Mouse (Mus musculus) brown adipose tissue, adult 24 weeks (tissue): ENCODE measurements around the gene Srr. TPM values are rescaled to one million over a fixed set of nuclear protein-coding genes. Genes with fewer than 3 reads are reported as not detected.

Experiments
- H3K27ac ChIP-seq: fragments of 200-500 bp; replicated peaks from 2 replicates; pipeline ENCODE4 v1.5.1; 2012; ENCODE audit warnings: low read depth, mild to moderate bottlenecking, low read length
- H3K4me1 ChIP-seq: fragments of 200-500 bp; 2 replicates; pipeline ENCODE4 v1.6.1; 2012; ENCODE audit warnings: low read length, mixed read lengths; ENCODE audit not compliant: control insufficient read depth, insufficient read depth, insufficient read length
- H3K4me3 ChIP-seq: fragments of 200-500 bp; 2 replicates; pipeline ENCODE4 v1.5.1; 2012; ENCODE audit warnings: low read depth, mild to moderate bottlenecking, low read length, moderate library complexity; ENCODE audit not compliant: insufficient read depth
- polyA plus RNA-seq: library from polyadenylated mRNA; stranded (reverse); fragments of >200 nt; gene quantifications from 2 replicates; pipeline ENCODE4 v1.2.4, GENCODE M21; 2012; ENCODE audit not compliant: missing spikeins, insufficient read depth, insufficient read length

Gene Srr
- polyA plus RNA-seq, 1 experiment = 47.4 TPM

- peak overlapping the region; percentile 76 for H3K4me3 ChIP-seq
- no peaks in the 10 kb centered on the region for H3K4me1 ChIP-seq
- H3K27ac ChIP-seq = peak overlapping the region; percentile 25; the same call in 1 of the 2 replicates
Observed at GRCm38 (mm10) chr11:74895980-74896900, 29.5 kb downstream of the Srr start.

DNA sequence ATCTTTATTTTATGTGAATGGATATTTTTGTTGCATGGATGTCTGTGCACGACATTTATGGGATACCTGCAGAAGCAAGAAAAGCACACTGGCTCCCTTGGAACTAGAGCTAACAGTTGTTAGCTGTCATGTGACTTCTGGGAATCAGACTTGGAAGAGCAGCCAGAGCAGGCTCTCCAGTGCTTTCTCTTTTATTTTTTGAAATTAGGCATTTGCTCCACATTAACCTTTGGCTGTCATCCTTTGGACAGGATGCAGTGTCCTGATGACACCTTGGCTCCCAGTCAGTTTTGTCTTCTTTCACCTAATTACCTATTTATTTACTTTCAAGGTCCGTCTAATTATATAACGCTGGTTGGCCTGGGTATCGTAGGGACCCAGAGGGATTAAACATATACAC is 31.1 kb downstream of the Srr start:
- Histone ChIP-seq H3K4me1 (no peaks in the 10 kb centered on the region), H3K27ac (no peak overlapping the region), H3K4me3 (peak overlapping the region; percentile 9; the same call in 1 of the 2 replicates)

DNA sequence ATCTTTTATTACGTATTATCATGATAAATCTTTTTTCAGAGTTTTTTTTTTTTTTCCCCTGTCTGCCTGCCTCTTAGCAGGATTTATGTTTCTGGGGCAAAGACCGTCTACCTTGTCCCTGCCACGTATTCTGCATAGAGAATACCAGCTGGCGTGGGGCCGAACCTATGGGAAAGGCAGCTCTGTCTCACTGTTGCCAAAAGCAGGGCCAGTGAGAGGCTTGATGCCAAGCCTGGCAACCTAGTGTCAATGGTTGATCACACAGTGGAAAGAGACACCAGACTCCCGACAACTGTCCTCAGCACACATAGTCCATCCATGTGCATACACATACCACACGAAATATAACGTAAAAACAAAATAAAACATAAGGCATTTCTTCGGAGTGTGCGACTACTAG is 42.6 kb downstream of the Srr start:
- no peak overlapping the region for H3K4me3 ChIP-seq
- H3K4me1 ChIP-seq = 0 out of 2 replicates have a peak, but pooled peaks cover 2% of the 10 kb centered on the region
- no peak overlapping the region for H3K27ac ChIP-seq

DNA sequence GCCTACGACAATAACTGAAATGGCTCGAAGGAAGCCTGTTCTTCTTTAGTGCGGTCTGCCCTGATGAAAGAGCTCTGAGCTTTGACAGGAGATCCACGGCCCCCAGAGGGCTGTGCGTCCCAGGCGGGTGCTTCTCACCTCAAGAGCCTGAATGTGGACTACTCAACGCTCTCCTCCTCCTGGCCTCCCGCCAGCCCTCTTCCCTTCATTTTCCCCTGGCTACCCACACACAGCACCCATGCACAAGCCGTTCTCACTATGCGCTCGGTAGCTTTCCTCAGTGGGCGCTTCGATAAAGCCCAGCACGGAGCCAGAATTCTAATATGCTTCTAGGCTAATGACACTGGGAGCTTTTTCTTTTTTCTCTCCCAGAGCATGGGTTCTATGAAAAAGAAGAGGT is 43.8 kb downstream of the Srr start:
- Histone ChIP-seq H3K4me1 (0 out of 2 replicates have a peak, but pooled peaks cover 2% of the 10 kb centered on the region), H3K4me3 (no peak overlapping the region), H3K27ac (no peak overlapping the region)

DNA sequence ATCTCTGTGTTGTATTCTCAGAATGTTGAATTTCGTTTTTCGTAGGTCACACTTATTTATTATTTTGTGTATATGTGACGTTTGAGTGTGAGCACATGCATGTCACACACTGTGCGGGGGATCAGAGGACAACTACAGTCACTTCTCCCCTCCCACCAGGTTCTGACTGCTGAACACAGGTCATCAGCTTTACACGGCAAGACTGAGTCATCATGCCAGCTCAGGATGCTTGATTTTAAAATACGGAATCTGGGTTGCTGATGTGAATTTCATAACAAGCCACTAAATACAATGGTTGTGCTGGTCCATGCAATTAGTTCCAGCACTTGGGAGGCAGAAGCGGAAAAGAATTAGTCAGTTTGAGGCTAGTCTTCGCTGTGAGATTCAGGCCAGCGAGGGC is 44.7 kb downstream of the Srr start:
- H3K4me3 ChIP-seq = no peak overlapping the region
- no peak overlapping the region for H3K27ac ChIP-seq
- H3K4me1 ChIP-seq = 0 out of 2 replicates have a peak, but pooled peaks cover 2% of the 10 kb centered on the region

DNA sequence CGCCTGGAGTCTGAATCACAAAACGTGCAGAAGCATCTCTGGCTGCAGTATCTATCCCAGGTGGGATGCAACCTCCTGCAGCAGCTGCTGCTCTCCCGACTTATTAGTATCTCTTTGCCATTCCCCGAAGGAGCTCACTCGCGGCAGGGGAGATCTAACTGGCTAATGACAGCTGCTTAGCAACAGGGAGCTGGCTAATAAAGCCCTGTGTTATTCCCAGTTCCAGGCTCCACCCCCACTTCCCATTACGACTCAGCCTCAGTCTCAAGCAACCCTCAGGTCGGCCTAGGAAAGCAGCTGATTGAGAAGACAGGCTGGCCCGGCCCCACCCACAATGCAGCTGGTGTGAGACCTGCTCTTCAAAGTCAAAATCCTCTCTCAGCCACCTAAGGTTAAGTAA is 48.9 kb downstream of the Srr start:
- Histone ChIP-seq H3K4me1 (no peaks in the 10 kb centered on the region), H3K27ac (no peak overlapping the region), H3K4me3 (no peak overlapping the region)

GRCm38 (mm10) chr11:74874630-74875029 is 51.1 kb downstream of the Srr start:
- Histone ChIP-seq H3K4me1 (peaks cover 4% of the 10 kb centered on the region; the same call in 1 of the 2 replicates), H3K27ac (no peak overlapping the region), H3K4me3 (no peak overlapping the region)

GRCm38 (mm10) chr11:74870991-74871622 is 54.6 kb downstream of the Srr start:
- Histone ChIP-seq H3K4me3 (no peak overlapping the region), H3K4me1 (peaks cover 9% of the 10 kb centered on the region; the same call in 1 of the 2 replicates), H3K27ac (no peak overlapping the region)

DNA sequence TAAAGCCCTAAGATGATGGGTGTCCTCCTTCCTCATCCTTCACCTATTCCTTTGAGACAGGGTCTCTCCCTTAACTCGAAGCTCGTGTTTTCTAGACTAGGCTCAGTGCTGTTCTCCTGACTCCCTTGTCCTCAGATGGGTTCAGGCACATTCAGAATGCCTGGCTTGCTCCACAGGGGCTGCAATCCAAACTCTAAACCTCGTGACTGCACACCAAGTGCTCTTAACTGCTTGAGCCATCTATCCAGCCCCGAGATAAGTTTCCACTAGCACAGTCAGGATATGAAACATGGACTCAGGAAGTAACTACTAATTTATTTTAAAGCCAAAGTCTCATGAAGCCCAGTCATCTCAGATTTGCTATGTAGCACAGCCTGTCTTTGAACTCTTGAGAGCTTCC is 55.2 kb downstream of the Srr start:
- Histone ChIP-seq H3K27ac (no peak overlapping the region), H3K4me1 (peaks cover 9% of the 10 kb centered on the region; the same call in 1 of the 2 replicates), H3K4me3 (no peak overlapping the region)

- Histone ChIP-seq H3K27ac (no peak overlapping the region), H3K4me1 (peaks cover 9% of the 10 kb centered on the region; the same call in 1 of the 2 replicates), H3K4me3 (no peak overlapping the region)
Observed at GRCm38 (mm10) chr11:74869603-74870002, 56.1 kb downstream of the Srr start.

- no peak overlapping the region for H3K27ac ChIP-seq
- no peak overlapping the region for H3K4me3 ChIP-seq
- peaks cover 9% of the 10 kb centered on the region; the same call in 1 of the 2 replicates for H3K4me1 ChIP-seq
Observed at GRCm38 (mm10) chr11:74868046-74868760, 57.5 kb downstream of the Srr start.

DNA sequence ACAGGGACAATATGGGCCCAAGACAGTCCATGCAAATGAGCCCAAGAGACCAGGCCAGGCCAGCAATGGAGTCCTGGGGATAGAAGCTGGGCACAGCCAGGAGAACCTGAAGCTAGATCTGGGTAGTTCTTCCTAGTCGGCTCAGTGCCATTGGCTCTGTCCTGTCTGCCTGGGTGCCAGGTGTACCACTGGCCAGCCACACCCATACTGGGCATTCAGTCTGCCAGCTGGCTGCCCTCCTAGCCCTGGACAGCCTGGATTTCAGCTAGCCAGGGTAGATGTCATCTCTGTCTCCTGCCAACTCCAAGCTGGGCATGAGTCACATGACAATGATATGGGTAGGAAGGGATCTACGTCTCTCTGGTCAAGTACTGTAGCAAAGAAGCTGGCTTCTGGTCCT is 58.6 kb downstream of the Srr start:
- peaks cover 9% of the 10 kb centered on the region; the same call in 1 of the 2 replicates for H3K4me1 ChIP-seq
- H3K4me3 ChIP-seq = no peak overlapping the region
- 0 out of 2 replicates have a peak overlapping the region, but pooled peaks have one; percentile 32 for H3K27ac ChIP-seq

DNA sequence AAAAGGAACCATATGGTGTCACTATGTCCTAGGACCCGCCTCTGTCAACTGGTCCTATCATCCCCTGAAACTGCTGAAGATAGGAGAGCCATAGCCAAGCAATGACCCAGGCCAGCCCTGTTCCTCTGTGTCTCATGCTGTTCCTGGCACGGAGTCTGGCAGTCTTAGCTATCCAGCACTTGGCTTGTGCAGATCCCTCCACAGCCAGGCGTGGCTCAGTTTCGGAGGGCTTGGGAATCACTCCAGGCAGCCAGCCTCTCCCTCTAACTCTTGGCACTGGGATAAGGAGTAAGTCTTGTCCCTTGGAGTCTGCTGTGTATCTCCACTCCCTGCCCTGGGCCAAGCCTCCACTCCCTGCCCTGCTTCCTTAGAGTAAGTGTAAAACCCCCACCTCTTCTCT is 59.1 kb downstream of the Srr start:
- H3K4me1 ChIP-seq = peaks cover 9% of the 10 kb centered on the region; the same call in 1 of the 2 replicates
- no peak overlapping the region for H3K4me3 ChIP-seq
- 0 out of 2 replicates have a peak overlapping the region, but pooled peaks have one; percentile 9 for H3K27ac ChIP-seq

DNA sequence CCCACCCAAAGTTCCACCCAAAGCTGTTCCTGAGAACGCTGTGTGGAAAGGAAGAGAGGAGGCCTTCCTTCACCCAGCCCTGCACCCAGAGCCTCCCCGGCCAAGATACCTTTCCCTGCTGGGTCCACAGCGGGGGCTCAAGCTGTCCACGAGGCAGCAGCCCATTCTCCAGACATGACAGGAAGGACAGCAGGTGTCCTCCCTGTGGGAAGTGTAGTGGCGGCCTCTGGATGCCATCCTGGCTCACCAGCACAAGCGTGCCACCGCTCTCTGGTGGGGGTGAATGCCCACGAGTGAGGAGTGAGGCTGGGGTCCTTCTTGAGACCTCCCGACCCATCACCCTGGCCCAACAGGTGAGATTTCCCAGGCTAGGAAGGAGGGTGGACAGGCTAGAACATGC is 60.5 kb downstream of the Srr start:
- H3K27ac ChIP-seq = no peak overlapping the region
- no peak overlapping the region for H3K4me3 ChIP-seq
- peaks cover 4% of the 10 kb centered on the region; the same call in 1 of the 2 replicates for H3K4me1 ChIP-seq

- Histone ChIP-seq H3K27ac (no peak overlapping the region), H3K4me1 (0 out of 2 replicates have a peak, but pooled peaks cover 4% of the 10 kb centered on the region), H3K4me3 (no peak overlapping the region)
Observed at GRCm38 (mm10) chr11:74864421-74864820, 61.3 kb downstream of the Srr start.
